Mouse (Mus musculus): Measurements from ENCODE around the gene Masp1.

Masp1 gene

DNA sequence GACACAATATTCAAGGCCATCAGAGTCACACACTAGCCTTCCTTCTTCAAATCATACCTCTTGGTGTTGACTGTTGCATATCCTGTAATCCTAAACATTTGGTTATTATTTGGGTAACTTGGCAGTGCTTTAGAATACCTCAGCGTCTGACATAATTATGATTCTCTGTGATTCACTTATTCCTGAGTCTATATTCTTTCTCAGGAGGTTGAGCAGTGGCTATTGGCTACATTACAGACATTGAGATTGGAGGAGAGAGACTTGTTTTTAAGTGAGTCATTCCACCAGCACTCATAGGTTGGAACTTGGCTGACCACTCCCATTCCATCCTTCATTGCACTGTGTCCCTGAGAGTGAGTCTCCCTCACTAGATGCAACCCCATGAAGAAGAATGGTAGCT, 7.2 kb downstream of the Masp1 start:
- no peak for DNase-seq (ENCODE audit: low read depth, low spot score)

DNA sequence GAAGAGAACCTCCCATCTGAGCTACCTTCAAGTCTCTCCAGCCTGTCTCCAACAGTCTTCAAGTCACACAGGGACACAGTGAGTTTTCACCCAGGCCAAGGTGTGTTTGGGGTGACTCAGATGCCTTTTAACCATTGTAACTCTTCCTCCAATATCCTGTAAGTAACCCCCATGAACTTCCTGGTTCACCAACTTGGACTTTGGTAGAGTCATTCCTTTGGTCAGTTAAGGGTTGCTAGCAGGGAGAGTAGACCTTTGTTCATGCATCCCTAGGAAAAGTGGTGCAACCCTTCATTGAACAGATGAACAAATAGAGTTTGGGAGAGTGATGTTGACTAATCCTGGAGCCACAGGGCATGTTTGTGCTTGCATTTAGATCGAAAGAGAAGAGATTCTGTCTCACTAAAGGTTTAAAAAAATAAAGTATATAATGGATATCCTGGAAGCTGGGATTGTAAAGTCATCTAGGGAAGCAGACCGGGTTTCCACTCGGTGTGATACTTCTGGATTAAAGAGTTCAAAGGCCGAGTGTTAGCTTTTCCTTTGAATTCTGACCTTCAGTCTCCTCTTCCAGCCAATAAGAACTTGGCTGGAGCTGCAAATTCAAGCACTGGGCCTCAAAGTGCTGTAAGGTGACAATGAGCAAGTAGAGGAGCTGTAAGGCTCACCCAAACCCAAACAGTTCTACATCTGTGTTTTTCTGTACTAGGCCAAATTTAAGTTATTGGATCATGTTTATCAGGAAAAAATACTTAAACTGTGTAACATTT, 9.3 kb downstream of the Masp1 start:
- no peak for DNase-seq (ENCODE audit: low read depth, low spot score)

DNA sequence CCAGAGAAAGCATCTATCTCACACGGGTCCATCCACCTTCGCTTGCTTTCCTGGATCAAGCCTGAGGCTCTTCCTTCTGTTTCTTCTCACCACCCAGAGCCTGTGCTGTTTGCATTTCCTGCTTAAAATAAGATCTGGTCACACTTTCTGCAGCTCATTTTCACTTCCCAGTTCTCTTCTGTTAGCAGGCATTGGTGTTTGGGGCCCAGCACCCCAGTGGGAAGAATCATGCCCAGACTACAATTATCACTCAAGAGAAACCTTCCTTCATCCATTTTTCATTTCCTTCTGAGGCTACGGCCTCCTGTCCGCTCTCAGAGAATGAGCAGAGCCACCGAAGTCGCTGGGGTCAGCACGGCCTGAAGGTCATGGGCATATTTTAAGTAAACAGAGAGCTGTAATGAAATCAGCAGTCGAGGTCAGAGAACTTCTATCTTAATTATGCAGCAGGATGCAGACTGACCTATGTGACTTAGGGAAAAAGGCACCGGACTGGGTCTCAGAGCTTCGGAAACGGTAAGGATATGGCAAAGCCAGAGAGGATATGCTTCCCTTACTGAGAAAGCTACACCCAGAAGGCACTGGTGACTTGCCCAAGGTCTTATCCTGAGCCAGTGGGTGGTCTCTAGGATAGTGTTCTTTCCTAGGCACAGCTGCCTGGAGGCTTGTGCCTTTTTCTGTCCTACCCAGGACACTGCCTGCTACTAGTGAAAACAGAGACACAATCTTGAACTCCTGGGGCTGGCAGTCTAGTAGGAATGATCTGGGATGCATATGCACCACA, 14.5 kb downstream of the Masp1 start:
- no peak for DNase-seq (ENCODE audit: low read depth, low spot score)

DNA sequence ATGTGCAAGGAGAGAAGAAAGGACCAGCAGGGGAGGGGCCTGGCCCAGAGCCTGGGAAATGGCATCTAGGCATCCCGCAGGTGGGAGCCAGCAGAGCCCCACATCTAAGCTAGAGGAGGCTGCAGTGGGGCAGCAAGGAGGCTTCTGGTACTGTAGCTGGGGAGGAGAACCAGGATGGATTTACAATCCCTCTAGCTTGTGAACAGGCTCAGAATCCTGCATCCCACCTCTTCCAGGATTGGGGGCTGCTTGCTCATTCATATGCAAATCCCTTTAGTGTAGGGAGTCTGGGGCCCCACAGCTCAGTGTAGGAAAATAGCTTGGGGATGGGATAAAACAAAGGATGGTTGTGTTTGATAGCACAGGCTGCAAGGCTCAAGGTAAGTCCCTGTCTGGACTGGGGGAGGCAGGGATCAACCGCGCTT, 16.3 kb downstream of the Masp1 start:
- no peak for DNase-seq (ENCODE audit: low read depth, low spot score)

DNA sequence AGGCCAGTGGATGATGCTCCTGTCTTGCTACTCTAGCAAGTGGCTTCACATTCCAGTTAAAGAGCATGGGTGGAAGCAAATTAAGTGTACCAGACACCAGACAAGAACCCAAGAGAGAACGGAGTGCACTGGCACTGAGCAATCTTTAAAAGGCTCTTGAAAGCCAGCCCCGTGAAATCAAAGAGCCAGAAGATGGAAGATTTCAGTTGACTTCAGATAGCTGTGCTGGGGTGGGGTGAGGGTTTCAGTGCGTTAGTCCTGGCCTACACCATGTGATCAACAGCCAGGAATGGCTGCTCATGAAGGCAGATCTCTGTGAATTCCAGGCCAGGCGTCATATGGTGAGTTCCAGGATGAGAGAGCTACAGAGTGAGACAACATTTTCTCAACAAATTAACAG, 17.3 kb downstream of the Masp1 start:
- DNase-seq (ENCODE audit: low read depth, low spot score), result no peak

DNA sequence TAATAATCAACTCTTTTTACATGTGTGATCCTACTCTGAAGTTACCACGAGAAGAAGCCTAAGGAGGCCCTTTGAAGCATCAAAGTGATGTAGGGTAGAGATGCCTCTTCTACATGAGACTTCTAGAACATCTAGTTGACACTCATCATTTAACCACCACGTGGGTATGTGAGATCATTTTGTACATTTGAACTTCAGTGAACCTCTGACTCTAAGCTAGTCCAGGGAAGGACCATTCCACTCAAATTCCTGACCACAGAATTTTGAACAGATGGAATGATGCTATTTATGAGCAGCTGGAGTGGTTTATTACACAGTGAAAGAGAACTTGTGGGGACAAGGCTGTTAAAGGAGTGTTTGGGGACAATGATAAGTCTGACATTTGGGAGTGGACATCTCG, 18.1 kb downstream of the Masp1 start:
- DNase-seq (ENCODE audit: low read depth, low spot score), result no peak

DNA sequence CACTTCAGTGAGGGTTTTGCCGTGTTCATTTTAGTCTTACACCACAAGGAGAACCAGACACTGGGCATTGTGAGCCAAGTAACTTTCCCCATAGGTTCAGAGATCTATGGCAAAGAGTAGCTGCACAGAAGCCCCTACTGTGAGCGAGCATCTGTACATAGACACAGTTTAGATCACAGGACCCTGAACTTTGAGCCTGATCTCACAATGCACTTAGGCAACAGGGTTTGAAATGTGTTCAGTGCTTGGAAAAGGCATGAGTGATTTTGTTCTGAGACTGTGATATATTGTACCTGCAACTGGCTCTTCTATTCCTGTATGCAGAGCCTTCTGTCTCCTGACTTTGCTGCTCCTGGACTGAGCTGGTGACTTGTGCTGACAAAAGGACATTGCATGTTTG, 19.3 kb downstream of the Masp1 start:
- DNase-seq (ENCODE audit: low read depth, low spot score), result no peak

DNA sequence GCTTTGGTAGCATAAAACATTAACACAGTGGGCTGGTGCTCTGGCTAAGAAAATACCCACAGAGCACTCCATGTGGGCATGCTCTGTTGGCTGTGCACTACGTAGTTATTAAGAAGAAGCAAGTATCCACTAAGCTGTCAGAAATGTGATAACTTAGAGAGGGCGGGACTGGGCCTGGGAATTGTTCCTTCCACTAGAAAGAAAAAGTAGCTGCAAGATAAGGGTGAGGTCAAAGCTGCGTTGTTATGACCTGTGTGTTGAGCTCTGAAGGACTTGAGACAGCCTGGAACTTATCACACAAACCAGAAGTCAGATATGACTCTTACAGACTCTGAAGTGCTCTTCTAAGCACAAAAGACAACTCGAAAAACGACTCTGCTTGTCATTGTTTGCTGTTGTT, 20.1 kb downstream of the Masp1 start:
- DNase-seq (ENCODE audit: low read depth, low spot score), result no peak

DNA sequence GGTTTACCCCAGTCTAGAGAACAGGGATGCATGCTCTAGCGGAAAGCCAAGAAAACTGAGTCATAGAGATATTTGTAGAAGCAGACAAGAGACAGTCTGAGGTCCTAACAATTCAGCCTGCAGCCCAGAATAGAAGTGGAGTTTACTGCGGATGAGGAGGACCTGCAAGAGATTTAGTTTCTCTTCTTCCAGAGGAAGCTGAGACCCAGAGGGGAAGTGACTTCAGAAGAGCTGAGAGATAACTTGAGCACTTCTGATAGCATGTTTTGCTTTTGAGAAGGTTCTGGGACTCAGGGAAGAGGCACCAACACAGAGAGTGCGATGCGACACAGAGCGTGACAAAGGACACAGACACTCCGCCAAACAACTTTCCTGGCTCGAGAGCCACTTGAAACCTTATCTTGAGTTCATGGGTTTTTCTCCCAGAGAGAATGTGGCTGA, 21.9 kb downstream of the Masp1 start:
- DNase-seq (ENCODE audit: low read depth, low spot score), result no peak

DNA sequence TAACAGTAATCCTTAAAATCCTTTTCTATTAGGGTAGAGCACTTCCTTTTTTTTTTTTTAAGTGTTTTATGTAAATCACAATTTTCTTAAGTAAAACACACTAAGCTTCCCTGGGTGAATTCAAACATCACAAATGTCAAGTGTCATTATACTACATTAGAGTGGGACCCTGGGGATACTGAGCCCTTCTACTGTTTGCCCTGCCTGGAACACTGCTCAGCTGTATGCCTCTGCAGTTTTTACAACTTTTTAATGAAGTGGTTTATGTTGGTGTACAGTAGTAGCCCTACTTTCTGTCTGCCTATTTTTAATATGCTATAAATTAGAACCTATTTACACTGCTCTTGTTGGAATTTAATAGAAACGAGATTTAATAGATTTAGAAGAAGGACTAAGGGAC, 22.7 kb downstream of the Masp1 start:
- DNase-seq (ENCODE audit: low read depth, low spot score), result no peak

DNA sequence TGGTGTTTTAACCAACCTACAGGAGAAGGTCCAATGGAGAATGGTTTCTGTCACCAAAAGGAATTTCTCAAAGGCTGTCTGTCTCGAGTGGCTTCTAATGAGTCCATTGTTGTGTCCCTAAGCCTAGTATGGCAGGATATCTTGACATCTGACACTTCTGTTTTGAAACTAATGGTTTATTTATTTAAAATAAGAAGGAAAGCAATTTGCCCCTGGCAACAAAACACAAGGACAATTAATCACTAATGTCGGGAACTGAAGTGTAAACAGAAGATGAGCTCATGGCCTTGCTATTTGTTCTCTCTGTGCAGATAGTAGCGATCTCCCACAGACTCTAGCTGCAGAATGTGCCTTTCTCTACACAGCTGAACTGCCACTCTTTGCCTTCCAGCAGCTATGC, 23.2 kb downstream of the Masp1 start:
- DNase-seq (ENCODE audit: low read depth, low spot score), result no peak

DNA sequence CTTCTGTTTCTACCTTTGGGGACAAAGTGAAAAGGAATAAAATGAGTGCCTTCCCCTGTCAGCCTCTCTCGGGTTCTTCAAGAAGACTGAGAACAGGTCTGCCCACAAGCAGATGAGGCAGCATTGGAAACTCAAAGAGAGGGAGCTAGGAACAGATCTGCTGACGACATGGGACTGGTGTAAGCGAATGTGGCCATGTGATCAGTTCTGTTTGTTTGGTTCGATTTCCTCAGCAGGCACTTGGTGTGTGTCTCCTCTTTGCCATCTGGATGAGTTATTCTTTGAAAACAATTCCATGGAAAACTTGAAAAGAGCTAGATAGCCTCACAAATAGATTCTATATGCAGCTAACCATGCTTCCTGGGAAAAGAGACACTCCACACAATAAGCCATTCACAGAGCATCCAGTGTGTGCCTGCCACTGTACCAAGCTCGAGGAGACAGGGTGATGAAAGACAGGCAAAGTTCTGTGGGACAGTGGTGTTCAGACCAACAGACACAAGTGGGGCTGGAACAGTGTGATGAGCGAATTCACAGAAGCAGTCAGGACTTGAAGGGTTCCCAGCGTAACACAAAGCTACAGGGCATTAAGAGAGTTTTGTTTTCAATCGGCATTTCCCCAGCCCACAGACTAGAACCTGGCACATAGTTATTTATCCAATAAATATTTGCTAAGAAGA, 24.2 kb downstream of the Masp1 start:
- DNase-seq (ENCODE audit: low read depth, low spot score), result no peak

DNA sequence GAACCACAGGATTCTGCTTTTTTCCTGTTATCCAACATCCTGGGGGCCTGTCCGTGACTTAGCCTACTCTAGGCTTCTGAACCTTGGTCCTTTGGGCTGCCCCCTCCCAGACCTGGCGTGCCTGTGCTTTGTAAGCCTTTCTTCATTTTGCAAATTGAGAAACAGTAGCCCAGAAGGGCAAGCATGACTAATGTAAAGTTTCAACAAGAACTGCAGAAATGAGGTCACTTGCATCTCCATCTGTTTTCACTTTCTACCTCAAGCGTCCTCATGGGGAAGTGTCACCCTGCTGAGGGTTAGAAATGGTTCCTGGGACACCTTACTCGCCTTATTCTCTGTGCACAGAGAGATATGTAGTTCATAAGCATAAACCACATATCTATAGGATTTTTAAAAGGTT, 27.8 kb downstream of the Masp1 start:
- DNase-seq (ENCODE audit: low read depth, low spot score), result no peak

DNA sequence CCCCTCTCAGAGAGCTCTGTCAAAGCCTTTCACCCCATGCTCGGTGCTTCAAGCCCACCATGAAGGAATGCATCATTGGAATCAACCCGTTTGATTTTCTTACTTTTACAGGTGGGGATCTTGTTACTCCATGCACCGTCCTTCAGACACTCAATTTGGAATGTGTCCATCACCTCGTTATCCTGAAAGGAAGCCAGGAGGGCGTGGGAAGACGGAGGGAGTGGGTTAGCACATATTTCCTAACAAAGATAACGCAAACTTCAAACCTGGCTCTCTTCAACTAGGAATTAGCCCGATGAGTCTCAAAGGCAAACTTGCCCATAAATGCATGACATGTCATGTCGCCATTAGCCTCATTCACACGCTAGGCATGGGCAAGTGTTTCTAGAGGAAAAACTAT, 37.3 kb downstream of the Masp1 start:
- DNase-seq (ENCODE audit: low read depth, low spot score), result no peak

DNA sequence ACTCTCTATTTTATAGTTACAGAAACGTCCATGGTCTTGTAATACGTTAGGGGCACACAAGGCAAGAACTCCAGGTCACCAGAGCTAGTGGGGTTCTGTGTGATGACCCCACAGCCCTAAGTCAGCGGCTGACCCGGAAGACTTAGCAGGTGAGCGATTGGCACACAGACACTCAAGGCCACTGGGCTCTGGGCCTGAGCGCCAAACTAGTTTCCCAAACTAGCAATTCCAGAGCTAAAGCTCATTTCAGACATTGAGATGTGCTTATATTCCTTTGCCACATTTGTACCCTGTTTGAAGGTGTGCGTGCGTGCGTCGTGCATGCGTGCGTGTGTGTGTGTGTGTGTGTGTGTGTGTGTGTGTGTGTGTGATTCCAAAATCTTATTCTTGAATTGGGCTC, 37.8 kb downstream of the Masp1 start:
- DNase-seq (ENCODE audit: low read depth, low spot score), result no peak

DNA sequence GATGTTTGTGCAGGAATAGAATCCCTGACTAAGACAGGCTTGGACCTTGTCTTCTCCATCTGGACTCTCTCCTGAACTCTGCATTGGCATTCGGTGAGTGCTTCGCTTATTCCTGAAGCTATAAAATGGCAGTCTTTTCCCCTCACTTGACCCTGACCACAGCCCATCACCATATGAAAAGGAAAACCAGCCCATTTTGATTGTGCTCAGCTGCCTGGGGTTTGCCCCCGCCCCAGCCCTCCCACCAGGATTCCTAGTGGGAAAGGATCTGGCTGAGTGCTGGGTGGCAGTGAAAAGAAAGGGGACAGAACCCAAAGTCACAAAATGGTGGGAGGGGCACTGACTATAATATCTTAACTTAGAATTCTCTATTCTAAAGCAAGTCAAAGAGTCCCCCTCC, 38.4 kb downstream of the Masp1 start:
- DNase-seq (ENCODE audit: low read depth, low spot score), result no peak

DNA sequence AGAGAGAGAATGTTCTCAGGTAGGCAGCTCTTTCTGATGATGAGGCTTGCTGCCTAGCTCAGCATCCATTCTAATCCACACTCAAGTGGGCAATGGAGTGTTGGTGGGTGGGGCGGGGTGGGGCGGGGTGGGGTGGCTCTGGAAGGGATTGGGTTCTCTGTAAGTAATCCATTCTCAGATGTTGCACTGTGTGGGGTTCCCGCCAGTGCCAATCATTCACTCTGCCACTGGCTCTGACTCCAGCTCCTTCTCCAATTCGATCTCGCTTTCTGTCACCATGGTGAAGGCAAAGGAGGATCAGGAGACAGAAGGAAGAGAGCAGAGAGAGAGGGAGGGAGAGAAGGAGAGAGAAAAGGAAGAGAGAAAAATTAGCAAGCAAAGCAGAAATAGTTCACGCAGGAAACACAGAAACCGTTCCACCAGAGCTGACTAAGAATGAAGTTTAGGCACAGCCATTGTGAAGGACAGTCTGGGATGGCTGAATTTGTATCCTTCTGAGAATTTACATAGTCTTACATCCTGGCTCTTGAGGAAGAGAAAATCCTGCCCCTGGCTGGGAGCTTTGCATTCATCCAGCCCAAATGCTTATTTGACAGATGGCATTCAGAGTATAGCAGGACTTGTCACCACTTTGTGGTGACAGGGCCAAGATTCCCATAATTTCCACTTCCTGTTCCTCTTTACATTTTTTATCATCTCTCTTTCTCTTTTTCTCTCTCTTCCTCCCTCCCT, 40.6 kb downstream of the Masp1 start:
- DNase-seq (ENCODE audit: low read depth, low spot score), result no peak

DNA sequence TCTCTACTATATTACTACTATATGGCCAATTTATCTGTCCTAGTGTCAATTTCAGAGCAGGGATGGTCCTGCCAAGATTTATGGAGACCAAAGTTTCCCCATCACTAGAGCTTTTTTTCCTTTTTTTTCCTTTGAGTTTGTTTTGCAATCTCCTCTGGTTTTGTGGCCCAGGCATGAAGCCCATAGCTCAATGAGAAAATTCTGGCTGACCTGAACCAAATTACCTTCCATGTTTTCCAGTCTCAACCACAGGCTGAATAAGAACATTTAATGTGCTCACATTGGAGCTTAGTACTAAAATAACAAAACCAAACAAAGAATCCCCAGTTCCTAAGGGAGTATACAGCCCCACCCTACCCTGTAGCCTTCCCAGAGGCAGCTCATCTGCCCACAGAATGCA, 44.0 kb downstream of the Masp1 start:
- DNase-seq (ENCODE audit: low read depth, low spot score), result no peak

DNA sequence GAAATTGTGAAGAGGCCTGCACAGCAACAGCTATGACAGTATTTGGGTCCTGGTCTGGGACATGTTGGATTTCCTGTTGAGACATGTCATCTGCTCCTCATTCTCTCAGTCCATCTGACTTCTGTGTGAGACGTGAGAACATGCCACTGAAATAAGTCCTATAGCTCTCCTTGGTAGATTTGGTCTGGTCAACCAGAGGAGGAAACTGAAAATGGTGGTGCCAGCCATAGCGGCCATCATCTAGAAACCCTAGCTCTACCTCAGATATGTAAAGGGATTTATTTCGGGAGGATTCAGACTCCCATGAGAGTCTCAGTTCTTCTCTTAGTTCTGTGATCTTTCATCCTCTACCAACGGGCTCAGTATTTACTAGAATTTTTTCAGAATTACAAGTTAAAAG, 45.0 kb downstream of the Masp1 start:
- no peak for DNase-seq (ENCODE audit: low read depth, low spot score)

DNA sequence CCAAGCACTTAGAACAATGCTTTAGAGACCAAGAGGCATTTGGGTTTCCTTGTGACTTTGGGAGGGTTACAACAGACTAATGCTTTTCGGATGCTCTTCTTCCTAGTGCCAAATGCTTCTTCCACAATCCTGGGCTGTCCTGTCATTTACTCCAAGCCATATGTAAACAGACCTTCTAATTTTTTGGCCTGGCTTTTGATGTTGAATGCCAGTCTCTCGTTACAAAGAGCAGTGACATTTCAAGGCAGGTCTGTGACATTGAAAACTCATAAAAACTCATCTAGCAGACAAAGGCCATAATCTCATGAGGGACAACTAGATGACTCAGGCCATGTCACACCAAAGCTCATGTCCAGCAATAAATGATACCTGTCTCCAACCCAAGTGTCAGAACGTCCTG, 48.6 kb downstream of the Masp1 start:
- no peak for DNase-seq (ENCODE audit: low read depth, low spot score)

DNA sequence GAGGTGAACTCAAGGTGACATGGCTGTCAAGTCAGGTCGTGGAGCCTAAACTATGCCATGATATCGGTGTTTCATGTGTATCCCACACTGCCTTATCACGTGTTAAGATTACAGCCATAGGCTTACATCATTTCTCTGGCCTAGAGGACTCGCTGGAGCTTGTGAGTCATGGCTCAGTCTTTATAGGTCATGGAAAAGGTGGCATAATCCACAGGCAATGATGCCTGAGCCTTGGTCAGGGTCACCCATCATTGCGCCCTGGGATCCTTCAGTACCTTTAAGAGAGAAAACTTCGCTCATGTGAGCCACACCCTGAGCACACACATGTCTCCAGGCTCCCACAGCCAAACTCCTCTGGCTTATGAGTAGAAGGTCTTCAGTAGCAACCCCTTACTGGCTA, 49.1 kb downstream of the Masp1 start:
- no peak for DNase-seq (ENCODE audit: low read depth, low spot score)

Data from forelimb bud, embryonic 11.5 days (tissue).